Mouse (Mus musculus) forebrain, embryonic 14.5 days (tissue): ENCODE data around the gene Myo15b. TPM values are rescaled to one million over a fixed set of nuclear protein-coding genes. Genes with fewer than 3 reads are reported as not detected.

ENCODE experiments used
- ATAC-seq: fragments of 200-750 bp; cut with Nextera tagmentation; 2 replicates; pipeline ENCODE4 v1.8.0; 2017; ENCODE audit warnings: mild to moderate bottlenecking, moderate library complexity
- DNase-seq: peaks from one replicate; pipeline ENCODE4 v3.0.0-alpha.2; 2015; ENCODE audit warnings: low spot score
- H3K27ac ChIP-seq: fragments of 300-500 bp; sonication (generic); 2 replicates; pipeline ENCODE4 v1.5.1; 2014; ENCODE audit warnings: low read depth, mild to moderate bottlenecking, control low read depth, low read length, moderate library complexity
- H3K27me3 ChIP-seq: fragments of 300-500 bp; sonication (generic); replicated peaks from 2 replicates; pipeline ENCODE4 v1.6.1; 2014; ENCODE audit warnings: low read length, control low read depth, mixed read lengths; ENCODE audit not compliant: control insufficient read depth, insufficient read depth
- H3K36me3 ChIP-seq: fragments of 300-500 bp; sonication (generic); 2 replicates; pipeline ENCODE4 v1.6.1; 2014; ENCODE audit warnings: low read length, control low read depth; ENCODE audit not compliant: control insufficient read depth, insufficient read depth
- H3K4me1 ChIP-seq: fragments of 300-500 bp; sonication (generic); 2 replicates; pipeline ENCODE4 v1.6.1; 2014; ENCODE audit warnings: antibody characterized with exemption, low read length, control low read depth; ENCODE audit not compliant: control insufficient read depth, insufficient read depth
- H3K4me2 ChIP-seq: fragments of 300-500 bp; sonication (generic); 2 replicates; pipeline ENCODE4 v1.6.1; 2014; ENCODE audit warnings: mild to moderate bottlenecking, control low read depth, low read length
- H3K4me3 ChIP-seq: fragments of 300-500 bp; sonication (generic); 2 replicates; pipeline ENCODE4 v1.5.1; 2014; ENCODE audit warnings: low read depth, low read length, control low read depth
- H3K9ac ChIP-seq: fragments of 300-500 bp; sonication (generic); 2 replicates; pipeline ENCODE4 v1.6.1; 2014; ENCODE audit warnings: mild to moderate bottlenecking, low read length, control low read depth, moderate library complexity
- H3K9me3 ChIP-seq: fragments of 300-500 bp; sonication (generic); replicated peaks from 2 replicates; pipeline ENCODE4 v1.6.1; 2016; ENCODE audit warnings: low read length, control low read depth, mixed read lengths; ENCODE audit not compliant: control insufficient read depth
- WGBS: fragments of 180-500 bp; shearing (Covaris S2); extraction: QIAGEN DNeasy Blood & Tissue Kit; methylation state at CpG from one replicate; pipeline ENCODE4 v1.1.7; 2014; 5-methylcytosine and 5-hydroxymethylcytosine counted together
- polyA plus RNA-seq: library from polyadenylated mRNA; unstranded; fragments of >200 nt; fragmentation: Nextera tagmentation; extraction: Ambion mirVana; gene quantifications from 2 replicates; pipeline ENCODE4 v1.2.1, GENCODE M21; 2014

Gene Myo15b
- polyA plus RNA-seq, 1 experiment from 2014 or later: not detected

GRCm38 (mm10) chr11:115829036-115829435 lies 29.2 kb upstream of the Myo15b start:
- WGBS: 73% methylated on average over 4 of the region's 4 CpGs

GRCm38 (mm10) chr11:115830550-115831325 lies 27.5 kb upstream of the Myo15b start:
- H3K36me3 ChIP-seq: no peaks in the 10 kb centered on the region
- no peak overlapping the region for H3K4me3 ChIP-seq
- H3K4me1 ChIP-seq: no peaks in the 10 kb centered on the region
- ATAC-seq (no peak), DNase-seq (no peak)
- no peak overlapping the region for H3K27ac ChIP-seq
- H3K9me3 ChIP-seq: no peaks in the 10 kb centered on the region
- H3K4me2 ChIP-seq: no peak overlapping the region
- peaks cover 13% of the 10 kb centered on the region for H3K27me3 ChIP-seq
- no peak overlapping the region for H3K9ac ChIP-seq
- 25% methylated on average over 25 of the region's 25 CpGs for WGBS

More at GRCm38 (mm10) chr11:115829036-115829435, 29.2 kb upstream of the Myo15b start:
- peaks cover 5% of the 10 kb centered on the region; the same call in 1 of the 2 replicates for H3K4me1 ChIP-seq
- H3K36me3 ChIP-seq: no peaks in the 10 kb centered on the region
- DNase-seq (no peak), ATAC-seq (no peak)
- peaks cover 30% of the 10 kb centered on the region for H3K27me3 ChIP-seq
- H3K9ac ChIP-seq: no peak overlapping the region
- H3K27ac ChIP-seq: no peak overlapping the region
- no peak overlapping the region for H3K4me2 ChIP-seq
- H3K4me3 ChIP-seq: no peak overlapping the region
- no peaks in the 10 kb centered on the region for H3K9me3 ChIP-seq

GRCm38 (mm10) chr11:115831518-115831917 lies 26.7 kb upstream of the Myo15b start:
- Histone ChIP-seq H3K27me3 (peaks cover 7% of the 10 kb centered on the region), H3K4me1 (no peaks in the 10 kb centered on the region), H3K4me3 (no peak overlapping the region), H3K27ac (no peak overlapping the region), H3K9me3 (no peaks in the 10 kb centered on the region), H3K4me2 (no peak overlapping the region), H3K36me3 (no peaks in the 10 kb centered on the region), H3K9ac (no peak overlapping the region)
- DNase-seq (no peak), ATAC-seq (no peak)
- 42% methylated on average over 3 of the region's 3 CpGs for WGBS

GRCm38 (mm10) chr11:115832064-115832463 lies 26.1 kb upstream of the Myo15b start:
- H3K36me3 ChIP-seq: no peaks in the 10 kb centered on the region
- H3K9ac ChIP-seq: no peak overlapping the region
- DNase-seq (no peak), ATAC-seq (no peak)
- H3K4me3 ChIP-seq: no peak overlapping the region
- no peak overlapping the region for H3K4me2 ChIP-seq
- H3K27ac ChIP-seq: no peak overlapping the region
- no peaks in the 10 kb centered on the region for H3K9me3 ChIP-seq
- H3K4me1 ChIP-seq: no peaks in the 10 kb centered on the region
- H3K27me3 ChIP-seq: 0 out of 2 replicates have a peak, but pooled peaks cover 5% of the 10 kb centered on the region
- WGBS: 70% methylated on average over 6 of the region's 6 CpGs

- ATAC-seq: no peak
Observed at GRCm38 (mm10) chr11:115832523-115832922, 25.7 kb upstream of the Myo15b start.

GRCm38 (mm10) chr11:115833021-115833513 lies 25.1 kb upstream of the Myo15b start:
- H3K9me3 ChIP-seq: no peaks in the 10 kb centered on the region
- DNase-seq (no peak), ATAC-seq (no peak)
- no peak overlapping the region for H3K9ac ChIP-seq
- no peak overlapping the region for H3K4me2 ChIP-seq
- H3K27ac ChIP-seq: no peak overlapping the region
- no peaks in the 10 kb centered on the region for H3K4me1 ChIP-seq
- 23% methylated on average over 8 of the region's 8 CpGs for WGBS
- H3K4me3 ChIP-seq: no peak overlapping the region
- H3K27me3 ChIP-seq: 0 out of 2 replicates have a peak, but pooled peaks cover 5% of the 10 kb centered on the region
- H3K36me3 ChIP-seq: no peaks in the 10 kb centered on the region

More at GRCm38 (mm10) chr11:115832523-115832922, 25.7 kb upstream of the Myo15b start:
- Histone ChIP-seq H3K9me3 (no peaks in the 10 kb centered on the region), H3K4me2 (no peak overlapping the region), H3K27ac (no peak overlapping the region), H3K36me3 (no peaks in the 10 kb centered on the region), H3K4me3 (no peak overlapping the region), H3K27me3 (0 out of 2 replicates have a peak, but pooled peaks cover 5% of the 10 kb centered on the region), H3K4me1 (no peaks in the 10 kb centered on the region), H3K9ac (no peak overlapping the region)
- WGBS: 27% methylated on average over 8 of the region's 8 CpGs
- no peak for DNase-seq

- DNase-seq (no peak), ATAC-seq (no peak)
- Histone ChIP-seq H3K4me3 (no peak overlapping the region), H3K9me3 (no peaks in the 10 kb centered on the region), H3K27ac (no peak overlapping the region), H3K4me2 (no peak overlapping the region), H3K9ac (no peak overlapping the region), H3K4me1 (no peaks in the 10 kb centered on the region), H3K27me3 (0 out of 2 replicates have a peak, but pooled peaks cover 5% of the 10 kb centered on the region), H3K36me3 (no peaks in the 10 kb centered on the region)
- WGBS: 41% methylated on average over 6 of the region's 6 CpGs
Observed at GRCm38 (mm10) chr11:115834033-115834432, 24.2 kb upstream of the Myo15b start.

GRCm38 (mm10) chr11:115836656-115837395 lies 21.4 kb upstream of the Myo15b start:
- 34% methylated on average over 11 of the region's 11 CpGs for WGBS
- H3K27ac ChIP-seq: no peak overlapping the region

More at GRCm38 (mm10) chr11:115836656-115837395, 21.4 kb upstream of the Myo15b start:
- H3K4me3 ChIP-seq: no peak overlapping the region
- no peak overlapping the region for H3K4me2 ChIP-seq
- ATAC-seq: no peak
- H3K27me3 ChIP-seq: no peaks in the 10 kb centered on the region
- no peaks in the 10 kb centered on the region for H3K9me3 ChIP-seq
- H3K9ac ChIP-seq: no peak overlapping the region; the same call in 1 of the 2 replicates
- no peaks in the 10 kb centered on the region for H3K36me3 ChIP-seq
- no peaks in the 10 kb centered on the region for H3K4me1 ChIP-seq
- no peak for DNase-seq
